Mouse (Mus musculus) ES-E14 (cell line): ENCODE data around the gene Ajm1. TPM values are rescaled to one million over a fixed set of nuclear protein-coding genes. Genes with fewer than 3 reads are reported as not detected.

ENCODE experiments used
- DNase-seq: peaks from one replicate; pipeline ENCODE4 v3.0.0-alpha.2; 2013; ENCODE audit warnings: low read depth, low spot score
- H3K27ac ChIP-seq: 2 replicates; pipeline ENCODE4 v1.5.1; 2012; ENCODE audit warnings: low read depth, mild to moderate bottlenecking, low read length, moderate library complexity, mixed read lengths; ENCODE audit not compliant: poor library complexity, insufficient read depth, severe bottlenecking
- H3K36me3 ChIP-seq: 2 replicates; pipeline ENCODE4 v1.6.1; 2012; ENCODE audit warnings: mild to moderate bottlenecking, low read length, moderate library complexity, mixed read lengths; ENCODE audit not compliant: control insufficient read depth, poor library complexity, insufficient read depth, severe bottlenecking
- H3K4me1 ChIP-seq, 2 experiments: fragments of 150-350 bp in 1 of 2; sonication (generic) in 1 of 2; 2 replicates each; pipeline ENCODE4 v1.6.1; 2012; ENCODE audit warnings: low read length in 2 of 2, mild to moderate bottlenecking in 1 of 2, mixed read lengths in 1 of 2; ENCODE audit not compliant: control insufficient read depth in 2 of 2, insufficient read depth in 2 of 2, poor library complexity in 1 of 2
- H3K4me3 ChIP-seq, 2 experiments: fragments of 150-350 bp in 1 of 2; sonication (generic) in 1 of 2; 2 replicates each; pipeline ENCODE4 v1.5.1; 2012; ENCODE audit warnings: low read length in 2 of 2, low read depth in 1 of 2, mild to moderate bottlenecking in 1 of 2, mixed read lengths in 1 of 2; ENCODE audit not compliant: insufficient read depth in 1 of 2, poor library complexity in 1 of 2, severe bottlenecking in 1 of 2
- H3K9ac ChIP-seq: 2 replicates; pipeline ENCODE4 v1.6.1; 2012; ENCODE audit warnings: low read depth, mild to moderate bottlenecking, low read length, mixed read lengths; ENCODE audit not compliant: poor library complexity, insufficient read depth, severe bottlenecking
- H3K9me3 ChIP-seq: fragments of 150-350 bp; sonication (generic); 2 replicates; pipeline ENCODE4 v1.6.1; 2012; ENCODE audit warnings: low read depth, mild to moderate bottlenecking, low read length; ENCODE audit not compliant: control insufficient read depth, insufficient read depth
- CHD2 ChIP-seq: IDR thresholded peaks from 2 replicates; pipeline ENCODE4 v1.6.1; 2014; ENCODE audit warnings: mild to moderate bottlenecking, low read depth, low read length, inconsistent platforms
- HCFC1 ChIP-seq: IDR thresholded peaks from 2 replicates; pipeline ENCODE4 v1.6.1; 2012; ENCODE audit warnings: low read length, inconsistent platforms, borderline replicate concordance; ENCODE audit not compliant: insufficient read depth
- MAFK ChIP-seq: IDR thresholded peaks from 2 replicates; pipeline ENCODE4 v1.6.1; 2014; ENCODE audit warnings: mild to moderate bottlenecking, low read depth, low read length, inconsistent platforms; ENCODE audit not compliant: insufficient read depth
- ZC3H11A ChIP-seq: IDR thresholded peaks from 2 replicates; pipeline ENCODE4 v1.6.1; 2012; ENCODE audit warnings: low read depth, mild to moderate bottlenecking, inconsistent platforms, low read length, borderline replicate concordance
- ZNF384 ChIP-seq: IDR thresholded peaks from 2 replicates; pipeline ENCODE4 v1.6.1; 2012; ENCODE audit warnings: low read depth, low read length, inconsistent platforms
- in situ Hi-C, 2 experiments: fragments of 600-800 bp; cut with MboI; formaldehyde crosslinking; loops; one replicate each; pipeline ENCODE4 v1.15.1; 2025; ENCODE audit warnings: low sequenced_read_pairs in 2 of 2, inconsistent platforms in 1 of 2; ENCODE audit not compliant: unreplicated experiment in 2 of 2
- total RNA-seq: library from RNA; depleted of rRNA; stranded (reverse); fragments of 300-350 nt; gene quantifications from 2 replicates; pipeline ENCODE4 v1.2.3, GENCODE M21; 2012; rRNA removed

Ajm1 gene
- total RNA-seq, 1 experiment, result 0.36 TPM

GRCm38 (mm10) chr2:25536531-25536930 lies 45.0 kb downstream of the Ajm1 start:
- no peak overlapping the region for H3K27ac ChIP-seq
- H3K9ac ChIP-seq, result no peak overlapping the region
- H3K36me3 ChIP-seq, result peaks cover 12% of the 10 kb centered on the region; the same call in 1 of the 2 replicates
- no peak for DNase-seq
- no peaks in the 10 kb centered on the region for H3K4me1 ChIP-seq
- no peaks in the 10 kb centered on the region for H3K9me3 ChIP-seq
- TF ChIP-seq MAFK (no peak), HCFC1 (no peak), ZC3H11A (no peak), ZNF384 (no peak), CHD2 (no peak)
- H3K4me3 ChIP-seq, result no peak overlapping the region
- in situ Hi-C loops, result no loop called here

GRCm38 (mm10) chr2:25534866-25535182 lies 46.7 kb downstream of the Ajm1 start:
- no peaks in the 10 kb centered on the region for H3K4me1 ChIP-seq
- H3K27ac ChIP-seq, result no peak overlapping the region
- no peak overlapping the region for H3K4me3 ChIP-seq
- H3K9me3 ChIP-seq, result no peaks in the 10 kb centered on the region
- H3K9ac ChIP-seq, result no peak overlapping the region
- DNase-seq, result no peak
- TF ChIP-seq CHD2 (no peak), ZNF384 (0 out of 2 replicates have a peak, but pooled peaks have one; percentile 22)
- peaks cover 16% of the 10 kb centered on the region; the same call in 1 of the 2 replicates for H3K36me3 ChIP-seq
- in situ Hi-C loops, result no loop called here

- in situ Hi-C loops, result no loop called here
- Histone ChIP-seq H3K9me3 (no peaks in the 10 kb centered on the region), H3K36me3 (peaks cover 16% of the 10 kb centered on the region; the same call in 1 of the 2 replicates), H3K4me3 (no peak overlapping the region), H3K9ac (no peak overlapping the region), H3K27ac (no peak overlapping the region), H3K4me1 (no peaks in the 10 kb centered on the region)
- no peak for TF ChIP-seq ZNF384
- TF ChIP-seq ZC3H11A, result no peak
- no peak for TF ChIP-seq MAFK
- DNase-seq, result no peak
Observed at GRCm38 (mm10) chr2:25534178-25534865, 47.2 kb downstream of the Ajm1 start.

- DNase-seq, result no peak
- Histone ChIP-seq H3K4me1 (no peaks in the 10 kb centered on the region), H3K27ac (no peak overlapping the region), H3K36me3 (peaks cover 14% of the 10 kb centered on the region; the same call in 1 of the 2 replicates), H3K4me3 (no peak overlapping the region), H3K9ac (no peak overlapping the region), H3K9me3 (no peaks in the 10 kb centered on the region)
- in situ Hi-C loops, result no loop called here
- TF ChIP-seq HCFC1 (no peak), ZNF384 (no peak), ZC3H11A (no peak), MAFK (no peak)
Observed at GRCm38 (mm10) chr2:25533707-25534106, 47.9 kb downstream of the Ajm1 start.

GRCm38 (mm10) chr2:25526510-25527302 lies 54.9 kb downstream of the Ajm1 start:
- H3K9ac ChIP-seq, result no peak overlapping the region
- no peak for DNase-seq
- H3K4me3 ChIP-seq, result no peak overlapping the region
- TF ChIP-seq HCFC1 (no peak), ZC3H11A (no peak), CHD2 (no peak), MAFK (no peak), ZNF384 (no peak)
- H3K27ac ChIP-seq, result no peak overlapping the region
- peaks cover 45% of the 10 kb centered on the region for H3K36me3 ChIP-seq
- no peaks in the 10 kb centered on the region for H3K4me1 ChIP-seq
- no peaks in the 10 kb centered on the region for H3K9me3 ChIP-seq
- in situ Hi-C loops, result no loop called here

Other genes with a start within 250 kb of the Ajm1 start
- gene Man1b1, start 249.4 kb downstream of the Ajm1 start, total RNA-seq, result 73.0 and 100 TPM in 2 replicates
- gene Dpp7, start 225.4 kb downstream of the Ajm1 start, total RNA-seq, result 60.2 and 141 TPM in 2 replicates
- 18.7 and 22.0 TPM in 2 replicates for gene Uap1l1, start 216.1 kb downstream of the Ajm1 start, total RNA-seq
- 34.4 and 53.8 TPM in 2 replicates for gene Sapcd2, start 209.4 kb downstream of the Ajm1 start, total RNA-seq
- gene Entpd2, start 185.9 kb downstream of the Ajm1 start, total RNA-seq, result 0.76 and 2.4 TPM in 2 replicates
- gene Npdc1, start 182.4 kb downstream of the Ajm1 start, total RNA-seq, result 28.3 and 43.8 TPM in 2 replicates
- 0.37 TPM in 1 of 2 replicates, not detected in the other for gene Fut7, start 158.5 kb downstream of the Ajm1 start, total RNA-seq
- gene Abca2, start 153.1 kb downstream of the Ajm1 start, total RNA-seq, result 12.6 and 21.9 TPM in 2 replicates
- 0.32 and 1.5 TPM in 2 replicates for gene Clic3, start 124.9 kb downstream of the Ajm1 start, total RNA-seq
- 4.8 and 7.2 TPM in 2 replicates for gene Paxx, start 120.7 kb downstream of the Ajm1 start, total RNA-seq
- 0.98 and 1.3 TPM in 2 replicates for gene Ptgds, start 111.7 kb downstream of the Ajm1 start, total RNA-seq
- gene Lcn12, start 87.8 kb downstream of the Ajm1 start, total RNA-seq, result not detected in 2 replicates
- gene Fbxw5, start 81.0 kb downstream of the Ajm1 start, total RNA-seq, result 24.5 and 33.3 TPM in 2 replicates
- gene C8g, start 80.0 kb downstream of the Ajm1 start, total RNA-seq, result 2.1 and 4.7 TPM in 2 replicates
- 7.9 and 9.1 TPM in 2 replicates for gene Traf2, start 34.8 kb downstream of the Ajm1 start, total RNA-seq
- 142 and 179 TPM in 2 replicates for gene Edf1, start 23.9 kb downstream of the Ajm1 start, total RNA-seq
- 4.1 and 9.7 TPM in 2 replicates for gene Mamdc4, start 6.9 kb downstream of the Ajm1 start, total RNA-seq
- gene Phpt1, start 6.5 kb downstream of the Ajm1 start, total RNA-seq, result 29.9 and 39.4 TPM in 2 replicates
- gene Rabl6, start 26.8 kb upstream of the Ajm1 start, total RNA-seq, result 45.8 and 62.1 TPM in 2 replicates
- gene Ccdc183, start 35.9 kb upstream of the Ajm1 start, total RNA-seq, result 0.04 TPM in 1 of 2 replicates, not detected in the other
- gene Tmem141, start 40.2 kb upstream of the Ajm1 start, total RNA-seq, result 6.7 and 10.9 TPM in 2 replicates
- gene Fcna, start 46.3 kb upstream of the Ajm1 start, total RNA-seq, result not detected in 2 replicates
- not detected in 2 replicates for gene Lcn8, start 71.4 kb upstream of the Ajm1 start, total RNA-seq
- not detected in 2 replicates for gene Lcn5, start 76.2 kb upstream of the Ajm1 start, total RNA-seq
- not detected in 2 replicates for gene Lcn6, start 95.0 kb upstream of the Ajm1 start, total RNA-seq
- not detected in 2 replicates for gene Lcn10, start 101.0 kb upstream of the Ajm1 start, total RNA-seq
- gene Obp2a, start 118.3 kb upstream of the Ajm1 start, total RNA-seq, result not detected in 2 replicates
- 8.2 and 13.0 TPM in 2 replicates for gene Bmyc, start 125.0 kb upstream of the Ajm1 start, total RNA-seq
- not detected in 2 replicates for gene Obp2b, start 155.3 kb upstream of the Ajm1 start, total RNA-seq
- gene Lcn3, start 183.8 kb upstream of the Ajm1 start, total RNA-seq, result not detected in 2 replicates
- gene Lcn11, start 195.3 kb upstream of the Ajm1 start, total RNA-seq, result not detected in 2 replicates
- not detected in 2 replicates for gene Gm13539, start 200.5 kb upstream of the Ajm1 start, total RNA-seq
- not detected in 2 replicates for gene Glt6d1, start 234.1 kb upstream of the Ajm1 start, total RNA-seq
- not detected in 2 replicates for gene Lcn9, start 241.4 kb upstream of the Ajm1 start, total RNA-seq